Mouse (Mus musculus) ES-E14 (cell line): Measurements from ENCODE around the gene Ets1.

Source experiments
- CHD2 ChIP-seq: IDR thresholded peaks from 2 replicates; pipeline ENCODE4 v1.6.1; 2014; ENCODE audit warnings: mild to moderate bottlenecking, low read depth, low read length, inconsistent platforms
- HCFC1 ChIP-seq: IDR thresholded peaks from 2 replicates; pipeline ENCODE4 v1.6.1; 2012; ENCODE audit warnings: low read length, inconsistent platforms, borderline replicate concordance; ENCODE audit not compliant: insufficient read depth
- ZC3H11A ChIP-seq: IDR thresholded peaks from 2 replicates; pipeline ENCODE4 v1.6.1; 2012; ENCODE audit warnings: low read depth, mild to moderate bottlenecking, inconsistent platforms, low read length, borderline replicate concordance
- ZNF384 ChIP-seq: IDR thresholded peaks from 2 replicates; pipeline ENCODE4 v1.6.1; 2012; ENCODE audit warnings: low read depth, low read length, inconsistent platforms

DNA sequence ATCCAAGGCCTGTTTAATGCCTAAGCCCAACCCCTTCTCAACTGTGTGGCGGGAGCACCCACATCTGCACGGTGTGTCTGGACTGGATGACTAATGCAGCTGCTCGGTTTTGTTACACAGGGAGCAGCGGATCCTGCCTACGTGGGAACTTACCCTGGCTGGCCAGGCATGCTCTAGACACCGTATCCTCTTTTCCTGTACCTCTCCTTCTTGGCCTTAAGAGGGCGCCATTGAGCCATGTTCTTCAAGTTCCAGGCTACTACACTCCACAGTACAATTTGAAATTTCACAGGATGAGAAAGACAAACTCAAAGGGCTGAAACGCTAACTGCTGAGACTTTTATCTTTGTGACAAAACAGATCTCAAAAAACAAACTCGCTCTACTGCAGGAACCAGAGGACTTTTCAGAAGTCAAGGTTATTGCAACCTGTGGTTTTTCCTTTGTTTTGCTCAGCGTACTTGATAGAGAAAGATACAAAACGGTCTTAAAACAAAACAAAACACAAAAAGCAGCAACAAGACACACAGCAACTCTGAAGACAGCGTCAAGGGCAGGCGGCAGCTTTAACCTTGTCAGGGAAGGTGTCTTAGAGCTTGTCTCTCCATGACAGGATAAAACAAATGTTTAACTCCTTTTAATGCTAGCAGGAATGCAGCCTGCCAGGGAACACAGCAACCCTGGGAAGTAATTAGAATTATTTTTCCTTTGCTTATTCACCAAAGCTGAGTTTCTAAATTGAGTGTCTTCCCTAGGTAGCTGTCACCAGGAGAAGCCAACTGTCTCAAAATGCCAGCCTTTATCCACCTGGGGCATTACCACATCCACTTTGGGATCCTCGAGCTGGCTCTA is 44.1 kb upstream of the Ets1 start:
- no peak for TF ChIP-seq HCFC1
- peak; percentile 94 for TF ChIP-seq ZC3H11A
- no peak for TF ChIP-seq CHD2
- no peak for TF ChIP-seq ZNF384
